Mouse (Mus musculus) testis, postnatal 14 days (tissue): ENCODE measurements around the gene Cpeb1.

Experiments
- DNase-seq: peaks from one replicate; pipeline ENCODE4 v3.0.0; 2021; ENCODE audit warnings: low spot score

The Cpeb1 gene

DNA sequence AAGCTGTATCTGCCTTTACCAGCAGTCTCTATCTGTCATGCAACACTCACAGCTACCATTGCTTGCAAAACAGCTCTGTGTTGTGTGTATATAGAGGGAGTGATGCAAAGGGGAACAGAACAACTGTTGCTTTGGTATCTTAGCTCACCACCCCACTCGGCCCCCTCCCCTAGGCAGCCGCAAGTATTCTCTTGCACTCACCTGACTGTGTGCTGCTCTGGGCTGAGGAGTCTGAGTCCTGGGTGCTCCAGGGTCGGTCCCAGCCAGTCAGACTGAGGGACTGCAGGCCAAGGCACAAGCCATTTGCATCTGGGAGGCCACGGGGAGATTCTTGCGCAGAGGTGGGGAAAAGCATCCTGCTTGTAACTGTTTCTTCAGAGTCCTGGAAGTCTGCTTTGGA, 83.5 kb downstream of the Cpeb1 start:
- no peak for DNase-seq

DNA sequence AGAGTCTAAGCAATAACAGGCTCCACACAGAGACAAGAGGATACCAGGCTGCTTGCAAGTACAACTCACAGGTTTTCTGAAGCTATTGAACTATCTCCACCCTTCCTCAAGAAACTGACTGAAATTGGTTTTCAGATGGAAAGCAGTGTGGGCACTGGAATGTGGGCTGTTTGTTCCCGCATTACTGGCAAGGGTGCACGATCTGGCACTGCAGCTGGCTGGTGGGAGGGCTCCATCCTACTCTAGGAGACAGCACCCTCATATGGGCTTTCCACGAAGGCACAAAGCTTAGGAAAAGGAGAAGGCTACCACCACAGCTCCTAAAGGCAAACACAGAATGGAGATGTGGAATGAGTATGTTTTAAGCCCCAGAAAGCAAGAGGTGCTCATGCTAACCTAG, 85.5 kb downstream of the Cpeb1 start:
- no peak for DNase-seq

DNA sequence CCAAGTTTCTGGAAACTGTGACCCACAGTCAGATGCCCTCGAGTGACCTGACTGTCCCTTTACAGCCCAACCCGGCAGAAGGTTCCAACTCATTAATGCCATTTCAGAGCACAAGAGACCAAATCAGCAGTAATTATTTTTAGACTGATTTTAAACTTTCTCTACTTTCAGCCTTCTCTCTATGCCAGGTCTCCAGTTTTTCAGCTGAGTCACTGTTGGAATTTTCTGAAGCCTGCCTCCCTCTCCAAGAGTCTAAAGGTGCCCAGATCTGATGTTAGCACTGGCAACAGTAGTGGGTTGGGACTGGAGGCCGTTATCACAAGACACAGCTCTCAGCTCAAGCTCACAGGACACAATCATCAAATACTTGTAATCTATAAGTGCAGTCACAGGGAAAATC, 87.3 kb downstream of the Cpeb1 start:
- no peak for DNase-seq

DNA sequence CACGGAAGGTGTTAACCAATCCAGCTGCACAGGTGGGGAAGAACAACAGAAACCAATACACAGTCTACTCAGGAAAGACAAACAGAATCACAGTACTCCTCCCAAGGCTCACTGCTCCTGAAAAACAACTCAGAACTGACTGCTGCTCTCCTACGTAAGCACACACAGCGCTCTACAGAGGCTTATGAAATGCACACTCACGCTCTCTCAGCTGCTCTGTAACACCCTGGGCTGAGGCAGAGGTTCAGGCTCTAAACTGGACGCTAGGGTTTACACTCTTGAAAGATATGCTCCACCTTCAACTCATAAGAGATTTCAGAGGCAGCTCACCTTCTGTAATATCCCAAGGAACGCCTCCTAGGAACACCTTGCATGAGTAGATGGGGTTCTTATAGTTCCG, 98.3 kb downstream of the Cpeb1 start:
- DNase-seq = no peak

DNA sequence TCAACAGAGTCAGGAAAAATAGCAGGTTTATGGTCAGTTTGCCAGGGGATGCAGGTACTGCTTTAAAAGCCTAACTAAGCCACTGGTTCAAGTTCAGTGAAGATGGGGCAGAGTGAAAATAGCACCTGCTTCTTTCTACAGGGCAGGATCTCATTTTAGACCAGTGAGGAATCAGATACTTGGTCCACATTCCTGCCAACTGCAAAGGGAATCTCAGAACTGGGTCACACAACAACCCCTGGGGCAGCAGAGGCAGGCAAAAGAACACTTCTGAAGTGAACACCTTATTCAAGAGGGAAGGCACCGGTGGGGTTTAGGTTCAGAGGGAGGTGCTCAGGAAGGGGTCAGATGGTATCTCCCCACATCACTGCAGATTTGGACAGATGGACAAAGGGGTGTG, 98.9 kb downstream of the Cpeb1 start:
- no peak for DNase-seq

DNA sequence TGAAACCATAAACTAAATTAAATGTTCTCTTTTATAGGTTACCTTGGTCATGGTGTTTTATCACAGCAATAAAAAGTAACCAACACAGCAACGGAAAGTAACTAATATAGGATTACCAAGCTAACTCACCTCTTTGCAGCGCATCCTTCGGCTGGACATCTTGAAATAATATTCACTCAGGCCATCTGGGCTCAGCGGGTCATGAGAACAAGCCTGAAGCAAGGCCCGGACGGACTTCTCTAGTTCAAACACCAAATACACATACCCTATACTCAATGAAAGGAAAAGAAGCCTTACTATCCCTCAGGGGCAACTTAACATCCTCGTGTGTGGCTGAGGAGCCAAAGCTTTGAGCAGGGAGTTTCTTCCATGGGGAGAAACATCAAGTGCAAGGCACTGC, 99.5 kb downstream of the Cpeb1 start:
- DNase-seq = no peak

DNA sequence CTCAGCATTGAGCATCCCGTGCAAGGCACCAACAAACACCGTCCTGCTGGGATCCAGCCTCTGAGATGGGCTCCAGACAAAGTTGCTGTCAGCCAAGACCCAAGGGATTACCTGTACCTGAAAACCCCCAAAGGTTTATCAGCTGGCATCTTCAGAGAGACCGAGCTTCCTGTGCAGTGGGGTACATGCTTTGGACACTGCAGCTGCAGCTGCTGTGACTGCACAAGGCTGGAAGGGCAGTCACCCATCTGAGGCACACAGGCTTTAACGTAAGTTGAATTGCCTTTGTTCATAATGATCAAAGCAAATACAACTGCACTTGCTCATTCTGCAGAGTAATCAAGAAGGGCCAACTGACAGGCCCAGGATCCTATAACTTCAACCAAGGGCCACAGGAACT, 103.4 kb downstream of the Cpeb1 start:
- no peak for DNase-seq

DNA sequence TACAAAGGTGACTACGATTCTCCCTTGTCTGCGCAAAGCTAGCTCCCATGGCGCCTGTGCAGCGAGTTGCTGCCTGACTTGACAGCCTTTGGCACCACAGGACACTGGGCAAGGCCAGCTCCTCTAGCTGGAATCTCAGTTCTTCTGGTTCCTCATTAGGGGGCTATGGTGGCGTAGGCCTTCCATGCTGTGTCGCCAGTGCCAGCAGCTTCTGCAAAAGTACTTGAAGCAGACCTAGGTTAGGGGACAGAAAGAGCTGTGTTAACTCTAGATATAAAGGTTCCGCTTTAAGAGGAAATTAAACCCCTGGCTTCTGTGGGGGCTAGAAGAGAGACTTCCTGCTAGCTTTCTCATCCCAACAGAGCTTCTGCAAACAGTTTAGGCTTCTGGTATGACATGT, 107.1 kb downstream of the Cpeb1 start:
- DNase-seq = no peak

DNA sequence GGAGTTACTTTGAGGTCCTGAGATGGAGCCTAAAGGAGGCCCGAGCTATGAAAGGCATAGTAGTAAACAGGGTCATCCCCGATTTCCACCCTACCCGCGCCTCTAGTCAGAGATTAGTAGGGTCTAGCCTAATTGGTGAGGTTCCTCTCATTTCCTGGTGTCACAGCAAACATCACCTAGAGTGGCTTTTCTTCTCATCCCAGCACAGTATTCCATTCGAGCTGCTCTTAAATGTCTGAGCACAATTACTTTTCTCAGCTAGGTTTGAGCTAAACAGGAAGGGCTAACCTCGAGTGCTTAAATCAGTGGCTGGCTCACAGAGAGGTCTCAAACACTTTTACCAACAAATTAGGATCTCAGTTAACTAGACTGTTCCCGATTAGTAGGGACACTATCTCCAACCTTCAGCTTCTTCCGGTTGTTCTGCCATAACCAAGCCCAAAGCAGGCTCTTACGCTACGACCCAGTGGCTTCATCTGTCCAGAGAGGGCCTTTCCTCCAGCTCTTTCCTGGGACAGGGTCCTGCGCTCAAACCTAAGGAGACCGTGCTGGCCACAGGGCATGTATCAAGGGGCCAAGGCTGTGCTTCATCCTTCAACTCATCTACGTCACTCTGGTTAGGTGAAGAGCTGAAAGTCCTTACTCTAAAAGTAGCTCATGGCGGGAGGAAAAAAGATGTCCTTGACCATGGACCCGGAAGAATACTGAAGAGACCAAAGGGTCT, 109.7 kb downstream of the Cpeb1 start:
- DNase-seq = no peak

DNA sequence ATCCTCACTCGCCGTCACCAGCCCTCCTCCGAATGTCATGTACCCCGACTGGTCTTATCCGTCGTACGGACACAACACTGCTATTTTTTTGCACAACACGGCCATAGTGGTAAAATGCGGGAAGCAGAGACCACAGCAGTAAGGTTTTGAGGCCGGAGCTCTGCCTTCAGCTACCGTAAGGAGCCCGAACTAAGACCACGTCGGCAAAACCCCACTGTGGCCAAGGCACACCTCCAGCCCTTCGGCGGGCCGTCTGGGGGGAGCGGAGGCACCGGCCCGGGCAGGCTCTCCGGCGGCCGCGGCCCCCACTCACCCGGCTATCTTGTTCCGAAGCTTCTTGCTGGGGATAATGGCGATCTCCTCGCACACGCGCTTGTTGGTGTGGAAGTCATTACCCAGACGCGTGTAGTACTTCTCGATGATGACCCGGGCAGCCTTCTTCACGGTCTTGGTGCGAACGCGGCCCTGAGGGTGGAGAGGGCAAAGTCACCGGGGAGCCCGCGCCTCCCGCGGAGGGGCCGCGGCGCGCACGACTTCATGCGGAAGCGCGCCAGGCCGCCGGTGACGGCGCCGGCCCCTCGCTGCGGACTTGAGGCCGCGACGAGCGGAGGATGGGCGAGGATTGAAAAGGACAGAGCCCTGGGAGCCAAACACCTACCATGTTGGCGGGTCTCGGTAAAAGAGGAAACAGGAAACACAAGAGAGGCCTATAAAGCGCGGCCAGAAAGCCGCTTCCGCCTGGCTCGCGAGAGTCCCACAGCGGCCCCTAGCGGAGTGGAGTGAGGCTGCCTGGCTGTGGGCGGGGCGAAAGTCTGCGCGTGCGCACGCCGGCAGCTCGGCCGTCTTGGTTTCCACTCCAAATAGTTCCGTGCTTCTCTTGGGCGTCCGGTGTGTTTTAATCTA, 110.5 kb downstream of the Cpeb1 start, which contains the start of gene Rps17:
Gene Rps17, minus strand, starts transcription at position 711 of the 903 bp plus-strand sequence.
- peak; percentile 94 for DNase-seq

DNA sequence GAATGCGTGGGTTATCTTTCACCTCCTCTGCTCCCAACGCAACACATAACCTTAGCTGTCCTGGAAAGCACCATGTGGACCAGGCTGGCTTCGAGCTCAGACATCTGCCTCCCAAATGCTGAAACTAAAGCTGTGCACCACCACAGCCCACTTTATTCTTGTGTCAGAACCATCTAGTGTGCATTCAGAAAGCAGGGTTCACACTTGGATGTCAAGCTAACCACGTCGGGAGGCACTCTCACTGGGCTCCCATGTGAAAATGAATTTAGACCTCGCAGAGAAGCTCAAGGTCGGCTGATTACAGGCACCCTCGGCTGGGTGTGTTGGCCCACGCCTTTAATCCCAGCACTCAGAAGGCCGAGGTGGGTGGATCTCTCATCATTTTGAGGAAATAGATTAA, 111.4 kb downstream of the Cpeb1 start:
- DNase-seq = no peak

DNA sequence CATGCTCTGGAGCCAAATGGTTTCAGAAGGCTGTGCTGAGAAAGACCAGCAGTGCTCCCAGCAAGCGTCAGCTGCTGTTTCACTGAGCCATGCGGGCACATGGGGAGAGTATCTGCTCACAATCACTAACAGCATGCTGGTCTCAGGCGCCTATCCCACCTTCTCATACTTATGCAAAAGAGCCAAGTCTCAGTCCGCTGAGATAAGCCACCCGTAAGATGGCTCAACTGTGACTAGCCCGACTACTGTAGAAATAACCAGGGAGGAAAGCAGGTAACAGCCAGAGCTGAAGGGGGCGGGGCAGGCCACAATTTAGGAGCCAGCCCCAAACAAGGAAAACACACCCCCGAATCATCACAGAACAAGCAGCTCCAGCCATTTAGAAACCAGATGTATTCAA, 111.9 kb downstream of the Cpeb1 start:
- no peak for DNase-seq

DNA sequence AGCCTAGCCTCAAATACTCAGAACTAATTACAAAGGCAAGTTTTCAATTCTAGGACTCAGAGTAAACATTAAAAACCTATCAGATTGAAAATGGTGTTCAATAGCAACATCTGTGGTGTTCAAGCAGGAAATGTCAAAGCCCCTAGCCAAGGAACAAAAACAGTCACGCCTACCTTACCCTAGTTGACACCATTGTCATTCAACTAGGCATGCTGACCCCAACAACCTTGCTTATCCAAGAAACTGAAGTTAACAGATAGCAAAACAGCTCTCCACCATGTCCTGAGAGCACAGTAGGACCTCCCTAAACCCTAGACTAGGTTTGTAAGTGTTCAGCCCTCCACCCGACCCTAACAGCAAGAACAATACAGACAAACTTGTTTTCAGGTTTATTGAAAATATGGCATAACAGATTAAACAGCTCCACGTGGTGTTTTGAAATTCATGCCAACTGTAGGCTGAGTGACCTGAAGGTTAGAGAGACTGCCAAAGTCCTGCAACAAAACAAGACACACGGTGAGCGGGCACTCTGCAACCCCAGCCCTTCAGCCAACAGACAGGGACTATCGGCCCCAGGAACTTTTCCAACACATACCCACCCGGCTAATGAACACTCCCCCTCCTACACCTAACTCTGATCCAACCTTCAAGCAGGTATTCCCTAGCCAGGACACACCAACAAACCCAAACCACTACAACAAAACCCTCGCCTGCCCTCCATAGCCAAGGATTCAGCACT, 112.7 kb downstream of the Cpeb1 start:
- no peak for DNase-seq

DNA sequence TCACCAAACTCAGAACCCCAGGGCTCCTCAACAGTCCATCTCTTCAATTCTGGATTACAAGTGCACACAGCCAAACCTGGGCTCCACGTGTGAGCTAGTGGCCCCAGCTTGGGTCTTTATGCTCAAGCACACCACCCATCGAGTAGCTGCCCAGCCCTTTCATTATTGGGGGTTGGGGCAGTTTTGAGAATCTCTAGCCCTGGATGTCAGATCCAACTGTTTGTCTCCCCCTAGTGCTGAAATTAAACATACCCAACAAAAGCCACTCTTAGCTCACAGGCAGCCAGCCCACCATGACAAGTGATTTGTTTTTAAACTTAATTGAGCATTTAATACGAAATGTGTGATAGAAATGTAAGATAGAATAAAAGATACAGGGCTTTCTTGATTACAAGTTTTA, 113.7 kb downstream of the Cpeb1 start:
- no peak for DNase-seq

DNA sequence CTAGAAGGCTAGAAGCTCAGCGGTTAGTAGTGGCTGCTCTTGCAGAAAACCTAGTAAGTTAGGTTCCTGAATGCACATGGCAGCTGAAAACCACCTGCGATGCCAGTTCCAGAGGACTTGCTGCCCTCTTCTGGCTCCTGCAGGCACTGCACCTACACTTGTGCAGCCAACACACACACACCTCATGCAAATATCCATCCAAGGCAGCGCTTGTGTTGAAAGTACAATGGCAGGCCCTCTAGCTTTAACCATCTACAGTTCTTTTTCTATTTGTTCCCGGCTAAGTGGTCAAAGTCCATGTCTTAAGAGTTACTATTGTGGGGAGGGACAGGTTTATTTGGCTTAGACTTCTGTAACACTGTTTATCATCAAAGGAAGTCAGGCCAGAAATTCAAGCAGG, 115.5 kb downstream of the Cpeb1 start:
- DNase-seq = no peak

DNA sequence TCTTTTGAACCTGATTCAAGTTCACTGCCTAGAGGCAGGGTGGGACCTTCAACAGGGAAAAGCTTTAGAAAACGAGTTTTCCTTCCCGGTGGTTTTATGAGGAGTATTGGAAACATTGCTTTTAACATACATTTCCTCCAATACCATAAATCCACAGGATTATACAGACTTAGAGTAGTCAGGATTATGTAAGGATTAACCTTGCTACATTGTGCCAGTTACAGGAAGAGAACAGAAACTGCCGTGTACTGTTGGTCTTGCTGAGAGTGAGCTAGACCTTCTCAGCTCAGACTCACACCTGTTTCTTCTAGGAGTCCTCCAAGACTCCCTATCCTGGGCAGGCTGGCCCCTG, 116.8 kb downstream of the Cpeb1 start:
- no peak for DNase-seq

DNA sequence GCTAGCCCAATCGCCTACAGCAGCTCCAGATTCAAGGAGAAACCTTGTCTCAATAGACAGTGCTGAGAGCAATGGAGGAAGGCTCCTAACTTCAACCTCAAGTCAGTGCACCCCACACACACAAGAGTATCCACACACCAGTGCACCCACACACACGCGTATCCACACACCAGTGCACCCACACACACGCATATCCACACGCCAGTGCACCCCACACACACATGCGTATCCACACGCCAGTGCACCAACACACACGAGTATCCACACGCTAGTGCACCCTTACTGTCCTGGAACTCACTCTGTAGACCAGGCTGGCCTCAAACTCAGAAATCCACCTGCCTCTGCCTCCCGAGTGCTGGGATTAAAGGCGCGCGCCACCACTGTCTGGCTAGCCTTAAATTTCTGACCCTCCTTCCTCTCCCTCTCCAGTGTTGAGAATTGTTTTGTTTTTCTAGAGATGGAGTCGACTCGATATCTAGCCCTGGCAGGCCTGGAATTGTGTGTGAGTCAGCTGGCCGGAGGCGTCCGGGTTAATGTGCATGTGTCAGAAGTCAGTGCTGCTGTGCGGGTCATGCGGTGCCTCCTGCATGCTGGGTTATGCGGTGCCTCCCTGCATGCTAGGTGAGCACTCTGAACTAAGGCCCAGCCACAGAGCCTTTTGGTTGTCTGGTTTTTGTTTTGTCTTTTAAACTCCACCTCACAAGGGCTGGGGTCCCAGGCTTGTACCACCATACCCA, 117.3 kb downstream of the Cpeb1 start:
- no peak for DNase-seq

DNA sequence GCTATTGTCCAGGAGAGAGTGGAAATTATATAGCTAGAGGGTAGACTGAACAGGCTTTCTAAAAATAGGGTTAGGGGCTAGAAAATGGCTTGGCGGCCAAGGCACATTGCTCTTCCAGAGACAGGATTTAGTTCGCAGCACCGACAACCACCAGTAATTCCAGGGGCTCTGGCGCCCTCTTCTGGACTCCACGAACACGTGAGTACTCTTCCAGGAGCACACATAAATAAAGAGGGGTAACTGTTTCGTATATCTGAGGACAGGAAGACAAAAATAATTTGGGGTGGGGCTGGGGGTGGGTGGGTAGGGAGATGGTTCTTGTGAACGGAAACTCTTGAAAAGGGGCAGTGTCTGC, 118.9 kb downstream of the Cpeb1 start:
- no peak for DNase-seq

DNA sequence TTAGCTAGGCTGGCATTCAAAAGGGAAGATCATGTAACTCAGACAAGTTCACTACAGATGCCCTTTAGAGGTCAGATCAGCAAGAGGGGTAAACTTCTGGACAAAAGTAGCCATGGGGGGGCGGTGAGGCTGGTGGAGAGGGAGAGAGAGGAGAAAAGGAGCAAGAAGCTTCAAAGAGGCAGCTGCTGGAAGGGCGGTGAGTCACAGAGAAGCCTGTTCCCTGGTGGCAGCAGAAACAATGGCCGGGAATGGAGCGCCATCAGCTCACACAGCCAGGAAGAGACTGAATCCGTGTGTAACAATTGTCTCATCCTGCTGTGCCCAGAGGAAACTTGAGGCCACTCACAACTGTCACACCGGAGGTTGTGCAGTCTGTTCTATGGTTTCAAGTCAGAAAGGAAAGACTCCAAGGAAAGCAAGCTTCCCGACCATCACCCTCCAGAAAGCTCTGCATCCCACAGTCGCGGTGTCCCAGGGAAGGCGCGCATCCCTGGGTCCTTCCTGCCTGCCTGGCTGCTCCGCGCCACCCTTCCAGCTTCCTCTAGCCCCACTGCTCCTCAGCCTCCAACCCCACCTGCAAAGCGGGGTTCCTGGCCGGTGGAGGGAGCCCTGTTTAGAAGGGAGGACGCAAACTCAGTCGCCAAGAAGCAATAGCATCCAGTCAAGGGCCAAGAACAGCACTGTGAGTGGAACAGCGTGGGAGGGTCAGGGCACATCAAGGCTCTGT, 119.4 kb downstream of the Cpeb1 start:
- DNase-seq = no peak

DNA sequence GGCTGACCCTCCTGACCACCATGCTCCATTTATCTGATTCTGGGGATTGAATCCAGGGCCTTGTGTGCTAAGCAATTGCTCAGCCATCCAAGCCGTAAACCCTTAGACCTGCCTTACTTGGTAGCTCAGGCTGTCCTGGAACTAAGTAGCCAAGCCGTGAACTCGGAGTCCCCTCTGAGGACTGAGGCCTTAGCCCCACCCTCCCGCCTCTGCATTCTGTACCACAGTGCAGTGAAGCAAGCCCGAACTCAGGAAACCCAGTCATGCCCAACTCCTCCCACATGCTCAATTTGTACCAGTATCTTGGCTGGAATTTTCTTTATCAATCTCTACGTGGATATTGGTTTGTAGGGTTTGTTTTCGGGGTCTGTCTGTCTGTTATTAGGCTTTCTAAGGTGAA, 123.4 kb downstream of the Cpeb1 start:
- no peak for DNase-seq

DNA sequence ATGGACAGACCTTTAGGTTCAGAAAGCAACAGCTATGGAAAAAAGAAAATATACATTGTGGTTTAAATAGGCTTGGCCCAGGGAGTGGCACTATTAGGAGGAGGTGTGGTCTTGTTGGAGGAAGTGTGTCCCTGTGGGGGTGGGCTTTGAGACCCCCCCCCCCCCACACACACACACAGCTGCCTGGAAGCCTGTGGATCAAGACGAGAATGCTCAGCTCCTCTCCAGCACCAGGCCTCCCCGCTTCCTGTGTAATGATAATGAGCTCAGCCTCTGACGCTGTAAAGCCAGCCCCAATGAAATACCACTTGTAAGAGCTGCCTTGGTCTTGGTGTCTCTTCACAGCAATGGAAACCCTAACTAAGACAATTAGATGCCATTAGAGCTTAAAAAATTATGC, 124.5 kb downstream of the Cpeb1 start:
- DNase-seq = no peak

DNA sequence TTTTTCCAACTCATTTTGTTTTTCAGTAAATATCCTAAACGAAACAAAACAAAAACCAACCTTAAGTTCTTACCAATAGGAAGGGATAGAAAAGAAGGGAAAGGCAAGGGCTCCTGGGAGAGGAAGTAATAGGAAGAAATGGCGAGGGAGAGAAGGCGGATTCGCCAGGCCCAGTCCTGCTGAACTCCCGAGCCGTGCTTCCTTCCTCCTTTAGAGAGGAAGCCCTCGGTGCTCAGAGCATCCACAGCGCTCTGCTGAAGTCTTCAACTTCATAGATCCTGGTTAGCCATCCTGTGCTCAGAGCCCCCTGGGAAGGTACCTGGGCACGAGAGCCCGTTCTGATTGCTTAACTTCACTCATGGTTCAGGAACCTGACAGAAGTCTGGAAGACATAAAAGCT, 127.6 kb downstream of the Cpeb1 start:
- DNase-seq = no peak
